Mouse (Mus musculus) midbrain, embryonic 14.5 days (tissue): ENCODE results near the gene Mecom. TPM values are rescaled to one million over a fixed set of nuclear protein-coding genes. Genes with fewer than 3 reads are reported as not detected.

ENCODE experiments used
- ATAC-seq: fragments of 200-750 bp; cut with Nextera tagmentation; 2 replicates; pipeline ENCODE4 v1.8.0; 2017; ENCODE audit warnings: moderate number of reproducible peaks, moderate library complexity; ENCODE audit not compliant: low FRiP score, low TSS enrichment
- DNase-seq: peaks from one replicate; pipeline ENCODE4 v3.0.0-alpha.2; 2015
- H3K27ac ChIP-seq: fragments of 300-500 bp; sonication (generic); replicated peaks from 2 replicates; pipeline ENCODE4 v1.5.1; 2014; ENCODE audit warnings: mild to moderate bottlenecking, low read depth, low read length, moderate library complexity
- H3K27me3 ChIP-seq: fragments of 300-500 bp; sonication (generic); 2 replicates; pipeline ENCODE4 v1.6.1; 2014; ENCODE audit warnings: low read length, control low read depth, mixed read lengths; ENCODE audit not compliant: control insufficient read depth, insufficient read depth
- H3K36me3 ChIP-seq: fragments of 300-500 bp; sonication (generic); 2 replicates; pipeline ENCODE4 v1.6.1; 2014; ENCODE audit warnings: low read length, control low read depth; ENCODE audit not compliant: control insufficient read depth, insufficient read depth
- H3K4me1 ChIP-seq: fragments of 300-500 bp; sonication (generic); 2 replicates; pipeline ENCODE4 v1.6.1; 2014; ENCODE audit warnings: mild to moderate bottlenecking, antibody characterized with exemption, low read length, control low read depth; ENCODE audit not compliant: control insufficient read depth, insufficient read depth
- H3K4me2 ChIP-seq: fragments of 300-500 bp; sonication (generic); 2 replicates; pipeline ENCODE4 v1.6.1; 2014; ENCODE audit warnings: mild to moderate bottlenecking, low read length, moderate library complexity
- H3K4me3 ChIP-seq: fragments of 300-500 bp; sonication (generic); replicated peaks from 2 replicates; pipeline ENCODE4 v1.5.1; 2014; ENCODE audit warnings: low read depth, low read length
- H3K9ac ChIP-seq: fragments of 300-500 bp; sonication (generic); replicated peaks from 2 replicates; pipeline ENCODE4 v1.6.1; 2014; ENCODE audit warnings: mild to moderate bottlenecking, low read length, moderate library complexity
- H3K9me3 ChIP-seq: fragments of 300-500 bp; sonication (generic); 2 replicates; pipeline ENCODE4 v1.6.1; 2016; ENCODE audit warnings: low read length, control low read depth, mixed read lengths; ENCODE audit not compliant: control insufficient read depth
- WGBS: fragments of 180-500 bp; shearing (Covaris S2); extraction: QIAGEN DNeasy Blood & Tissue Kit; methylation state at CpG from one replicate; pipeline ENCODE4 v1.1.7; 2014; 5-methylcytosine and 5-hydroxymethylcytosine counted together
- polyA plus RNA-seq: library from polyadenylated mRNA; unstranded; fragments of >200 nt; fragmentation: Nextera tagmentation; extraction: Ambion mirVana; gene quantifications from 2 replicates; pipeline ENCODE4 v1.2.1, GENCODE M21; 2014

Gene Mecom
- polyA plus RNA-seq, 1 experiment from 2014 or later, result 10.1 TPM

- DNase-seq (no peak), ATAC-seq (no peak)
- WGBS, result 87% methylated on average over 4 of the region's 4 CpGs
- Histone ChIP-seq H3K4me2 (no peak overlapping the region), H3K9me3 (no peaks in the 10 kb centered on the region), H3K9ac (no peak overlapping the region), H3K27ac (no peak overlapping the region), H3K4me1 (no peaks in the 10 kb centered on the region), H3K36me3 (no peaks in the 10 kb centered on the region), H3K27me3 (no peaks in the 10 kb centered on the region), H3K4me3 (no peak overlapping the region)
These were observed 383.0 kb downstream of the Mecom start for GRCm38 (mm10) chr3:30164834-30165233.

GRCm38 (mm10) chr3:30163390-30163789 is 384.4 kb downstream of the Mecom start:
- Histone ChIP-seq H3K4me3 (no peak overlapping the region), H3K36me3 (no peaks in the 10 kb centered on the region), H3K27ac (no peak overlapping the region), H3K9ac (no peak overlapping the region), H3K4me2 (no peak overlapping the region), H3K9me3 (no peaks in the 10 kb centered on the region), H3K4me1 (no peaks in the 10 kb centered on the region), H3K27me3 (no peaks in the 10 kb centered on the region)
- ATAC-seq, result no peak
- no peak for DNase-seq
- WGBS, result 83% methylated on average over 4 of the region's 4 CpGs

GRCm38 (mm10) chr3:30160961-30161670 is 386.7 kb downstream of the Mecom start:
- no peak overlapping the region for H3K27ac ChIP-seq
- DNase-seq, result no peak
- no peak overlapping the region for H3K4me3 ChIP-seq
- no peaks in the 10 kb centered on the region for H3K9me3 ChIP-seq
- no peaks in the 10 kb centered on the region for H3K27me3 ChIP-seq
- no peaks in the 10 kb centered on the region for H3K36me3 ChIP-seq
- 82% methylated on average over 5 of the region's 5 CpGs for WGBS
- H3K4me2 ChIP-seq, result no peak overlapping the region
- ATAC-seq, result no peak
- no peaks in the 10 kb centered on the region for H3K4me1 ChIP-seq
- no peak overlapping the region for H3K9ac ChIP-seq

- H3K36me3 ChIP-seq, result no peaks in the 10 kb centered on the region
- no peak overlapping the region for H3K9ac ChIP-seq
- no peaks in the 10 kb centered on the region for H3K27me3 ChIP-seq
- no peaks in the 10 kb centered on the region for H3K9me3 ChIP-seq
- 82% methylated on average over 5 of the region's 5 CpGs for WGBS
- no peak overlapping the region for H3K27ac ChIP-seq
- no peak overlapping the region for H3K4me3 ChIP-seq
- no peak overlapping the region for H3K4me2 ChIP-seq
- ATAC-seq (no peak), DNase-seq (no peak)
- H3K4me1 ChIP-seq, result no peaks in the 10 kb centered on the region
These were observed 387.5 kb downstream of the Mecom start for GRCm38 (mm10) chr3:30160346-30160745.

- Histone ChIP-seq H3K4me3 (no peak overlapping the region), H3K4me2 (no peak overlapping the region), H3K4me1 (no peaks in the 10 kb centered on the region), H3K27me3 (no peaks in the 10 kb centered on the region), H3K27ac (no peak overlapping the region), H3K9ac (no peak overlapping the region), H3K36me3 (no peaks in the 10 kb centered on the region), H3K9me3 (no peaks in the 10 kb centered on the region)
- DNase-seq (peak; percentile 17), ATAC-seq (no peak)
- 67% methylated on average over 7 of the region's 7 CpGs for WGBS
These were observed 390.6 kb downstream of the Mecom start for GRCm38 (mm10) chr3:30157128-30157670.

- DNase-seq (no peak), ATAC-seq (no peak)
- H3K9ac ChIP-seq, result no peak overlapping the region
- no peaks in the 10 kb centered on the region for H3K36me3 ChIP-seq
- H3K4me1 ChIP-seq, result no peaks in the 10 kb centered on the region
- no peak overlapping the region for H3K4me3 ChIP-seq
- no peaks in the 10 kb centered on the region for H3K27me3 ChIP-seq
- no peaks in the 10 kb centered on the region for H3K9me3 ChIP-seq
- H3K4me2 ChIP-seq, result no peak overlapping the region
- WGBS, result 77% methylated on average over 7 of the region's 7 CpGs
- H3K27ac ChIP-seq, result no peak overlapping the region
These were observed 393.4 kb downstream of the Mecom start for GRCm38 (mm10) chr3:30154390-30154789.

GRCm38 (mm10) chr3:30153923-30154331 is 393.9 kb downstream of the Mecom start:
- Histone ChIP-seq H3K9me3 (no peaks in the 10 kb centered on the region), H3K36me3 (no peaks in the 10 kb centered on the region), H3K9ac (no peak overlapping the region), H3K27ac (no peak overlapping the region), H3K4me2 (no peak overlapping the region), H3K27me3 (no peaks in the 10 kb centered on the region), H3K4me3 (no peak overlapping the region), H3K4me1 (no peaks in the 10 kb centered on the region)
- ATAC-seq (peak; percentile 27; the same call in 1 of the 2 replicates), DNase-seq (peak; percentile 41)
- WGBS, result 41% methylated on average over 3 of the region's 3 CpGs

- Histone ChIP-seq H3K36me3 (no peaks in the 10 kb centered on the region), H3K27me3 (no peaks in the 10 kb centered on the region), H3K9ac (no peak overlapping the region), H3K4me1 (no peaks in the 10 kb centered on the region), H3K27ac (no peak overlapping the region), H3K4me2 (no peak overlapping the region), H3K9me3 (no peaks in the 10 kb centered on the region), H3K4me3 (no peak overlapping the region)
- ATAC-seq (no peak), DNase-seq (no peak)
- 93% methylated on average over 4 of the region's 4 CpGs for WGBS
These were observed 397.7 kb downstream of the Mecom start for GRCm38 (mm10) chr3:30150071-30150470.
